Mouse (Mus musculus) midbrain, embryonic 13.5 days (tissue): ENCODE results near the gene Slc26a3. TPM values are rescaled to one million over a fixed set of nuclear protein-coding genes. Genes with fewer than 3 reads are reported as not detected.

Experiments
- ATAC-seq: fragments of 200-750 bp; cut with Nextera tagmentation; 2 replicates; pipeline ENCODE4 v1.8.0; 2017; ENCODE audit warnings: mild to moderate bottlenecking, moderate TSS enrichment, moderate library complexity
- H3K27ac ChIP-seq: fragments of 300-500 bp; sonication (generic); 2 replicates; pipeline ENCODE4 v1.5.1; 2015; ENCODE audit warnings: inconsistent platforms, mild to moderate bottlenecking, moderate library complexity
- H3K27me3 ChIP-seq: fragments of 300-500 bp; sonication (generic); 2 replicates; pipeline ENCODE4 v1.6.1; 2015; ENCODE audit warnings: mild to moderate bottlenecking, inconsistent platforms
- H3K36me3 ChIP-seq: fragments of 300-500 bp; sonication (generic); 2 replicates; pipeline ENCODE4 v1.6.1; 2015; ENCODE audit warnings: mild to moderate bottlenecking, inconsistent platforms
- H3K4me1 ChIP-seq: fragments of 300-500 bp; sonication (generic); replicated peaks from 2 replicates; pipeline ENCODE4 v1.6.1; 2015; ENCODE audit warnings: inconsistent platforms
- H3K4me2 ChIP-seq: fragments of 300-500 bp; sonication (generic); replicated peaks from 2 replicates; pipeline ENCODE4 v1.6.1; 2015; ENCODE audit warnings: moderate library complexity, mild to moderate bottlenecking, inconsistent platforms
- H3K4me3 ChIP-seq: fragments of 300-500 bp; sonication (generic); replicated peaks from 2 replicates; pipeline ENCODE4 v1.5.1; 2015; ENCODE audit warnings: mild to moderate bottlenecking, inconsistent platforms
- H3K9ac ChIP-seq: fragments of 300-500 bp; sonication (generic); replicated peaks from 2 replicates; pipeline ENCODE4 v1.6.1; 2015; ENCODE audit warnings: mild to moderate bottlenecking, inconsistent platforms
- H3K9me3 ChIP-seq: fragments of 300-500 bp; sonication (generic); 2 replicates; pipeline ENCODE4 v1.6.1; 2016; ENCODE audit warnings: mild to moderate bottlenecking, inconsistent platforms
- WGBS: fragments of 180-500 bp; shearing (Covaris S2); methylation state at CpG from one replicate; pipeline ENCODE4 v1.1.7; 2015; 5-methylcytosine and 5-hydroxymethylcytosine counted together
- polyA plus RNA-seq: library from polyadenylated mRNA; unstranded; fragments of >200 nt; fragmentation: Nextera tagmentation; extraction: Ambion mirVana; gene quantifications from 2 replicates; pipeline ENCODE4 v1.2.1, GENCODE M21; 2015

The Slc26a3 gene
- polyA plus RNA-seq, 1 experiment from 2014 or later: not detected

DNA sequence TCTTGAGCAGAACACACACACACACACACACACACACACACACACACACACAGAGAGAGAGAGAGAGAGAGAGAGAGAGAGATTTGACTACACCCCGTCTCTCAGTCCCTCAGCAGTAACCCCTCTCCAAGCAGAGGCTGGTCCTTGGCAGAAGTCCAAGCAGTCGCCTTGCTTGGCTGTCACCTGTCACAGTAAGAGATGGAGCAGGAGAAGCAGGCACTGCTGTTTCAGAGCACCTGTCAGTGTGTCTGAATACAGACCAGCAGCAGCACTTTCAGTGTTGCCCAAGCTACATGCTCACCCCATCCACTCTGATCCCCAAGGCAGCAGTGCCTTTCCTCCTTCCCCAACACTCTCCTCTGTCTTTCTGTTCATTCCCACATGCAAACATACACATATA lies 9.8 kb upstream of the Slc26a3 start:
- 26% methylated on average over 2 of the region's 2 CpGs for WGBS
- Histone ChIP-seq H3K9me3 (no peaks in the 10 kb centered on the region), H3K4me1 (peaks cover 3% of the 10 kb centered on the region), H3K4me3 (no peak overlapping the region), H3K4me2 (no peak overlapping the region), H3K27me3 (no peaks in the 10 kb centered on the region), H3K36me3 (no peaks in the 10 kb centered on the region), H3K9ac (0 out of 2 replicates have a peak overlapping the region, but pooled peaks have one; percentile 23), H3K27ac (no peak overlapping the region)
- ATAC-seq: no peak

DNA sequence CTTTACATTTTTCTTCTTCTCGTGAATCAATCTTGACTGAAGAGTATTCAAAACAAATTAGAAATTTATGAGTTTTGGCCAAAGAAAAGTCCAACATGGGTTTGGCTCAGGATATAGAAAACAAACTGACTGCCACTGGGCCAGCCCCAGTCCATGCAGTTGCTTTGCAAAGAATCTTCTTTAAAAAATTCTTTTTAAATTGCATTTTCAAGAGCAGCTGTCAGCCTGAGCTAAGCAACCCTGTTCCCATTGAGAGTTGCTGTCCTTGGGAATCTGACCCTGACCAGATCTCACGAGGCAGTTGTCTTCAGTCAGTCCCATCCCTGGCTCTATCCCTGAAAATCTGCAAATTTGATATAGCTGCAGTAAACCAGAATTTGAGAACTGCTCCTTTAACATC lies 8.2 kb upstream of the Slc26a3 start:
- H3K9ac ChIP-seq: no peak overlapping the region
- no peaks in the 10 kb centered on the region for H3K36me3 ChIP-seq
- no peak overlapping the region for H3K4me3 ChIP-seq
- H3K4me1 ChIP-seq: no peaks in the 10 kb centered on the region
- ATAC-seq: no peak
- no peak overlapping the region for H3K4me2 ChIP-seq
- WGBS: 65% methylated on average over 2 of the region's 2 CpGs
- no peak overlapping the region for H3K27ac ChIP-seq
- no peaks in the 10 kb centered on the region for H3K27me3 ChIP-seq
- no peaks in the 10 kb centered on the region for H3K9me3 ChIP-seq

DNA sequence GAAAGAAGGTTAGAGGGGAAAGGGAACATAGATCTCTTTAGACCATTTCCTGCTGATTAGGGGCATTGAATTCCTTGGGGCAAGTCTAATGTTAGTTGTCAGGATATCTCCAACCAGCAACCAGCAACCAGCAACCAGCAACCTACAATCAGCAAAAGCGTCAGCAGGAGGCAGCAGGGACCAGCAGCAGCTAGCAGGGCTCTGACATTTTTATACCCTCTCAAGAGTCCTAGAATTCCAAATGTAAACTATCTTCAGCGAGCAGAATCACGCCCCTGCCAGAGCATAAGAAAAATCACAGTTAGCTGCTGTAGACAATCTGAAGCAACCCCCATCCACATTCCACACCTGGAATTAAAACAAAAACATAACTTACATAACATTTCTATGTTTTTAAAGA lies 3.4 kb upstream of the Slc26a3 start:
- H3K27me3 ChIP-seq: no peaks in the 10 kb centered on the region

DNA sequence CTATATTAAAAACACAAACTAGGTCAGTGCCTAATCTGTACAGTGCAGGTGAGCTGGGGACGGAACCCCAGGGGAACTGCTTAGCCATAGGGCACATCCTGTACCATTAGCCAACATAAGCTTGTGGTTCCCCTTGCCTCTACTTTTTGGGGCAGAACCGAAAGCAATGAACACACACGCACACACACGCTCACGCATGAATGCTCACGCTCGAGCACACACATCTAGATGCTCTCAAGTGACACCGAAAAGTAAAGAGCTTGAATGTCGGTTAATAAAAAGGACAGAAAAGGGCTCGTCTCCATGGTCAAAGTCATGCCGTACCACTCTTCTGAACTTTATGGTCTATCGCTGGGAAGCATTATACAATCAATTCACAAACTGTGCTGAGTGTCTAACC lies 1.0 kb downstream of the Slc26a3 start:
- Histone ChIP-seq H3K4me1 (no peaks in the 10 kb centered on the region), H3K4me3 (no peak overlapping the region), H3K9ac (no peak overlapping the region), H3K27ac (no peak overlapping the region), H3K4me2 (no peak overlapping the region), H3K9me3 (no peaks in the 10 kb centered on the region), H3K27me3 (no peaks in the 10 kb centered on the region), H3K36me3 (no peaks in the 10 kb centered on the region)
- ATAC-seq: no peak
- 95% methylated on average over 12 of the region's 12 CpGs for WGBS

More for the DNA sequence above, 3.4 kb upstream of the Slc26a3 start:
- no peak for ATAC-seq
- no peak overlapping the region for H3K9ac ChIP-seq
- H3K4me2 ChIP-seq: no peak overlapping the region
- H3K36me3 ChIP-seq: no peaks in the 10 kb centered on the region
- no peak overlapping the region for H3K4me3 ChIP-seq
- no peaks in the 10 kb centered on the region for H3K4me1 ChIP-seq
- 70% methylated on average over 3 of the region's 3 CpGs for WGBS
- H3K9me3 ChIP-seq: no peaks in the 10 kb centered on the region
- H3K27ac ChIP-seq: no peak overlapping the region

DNA sequence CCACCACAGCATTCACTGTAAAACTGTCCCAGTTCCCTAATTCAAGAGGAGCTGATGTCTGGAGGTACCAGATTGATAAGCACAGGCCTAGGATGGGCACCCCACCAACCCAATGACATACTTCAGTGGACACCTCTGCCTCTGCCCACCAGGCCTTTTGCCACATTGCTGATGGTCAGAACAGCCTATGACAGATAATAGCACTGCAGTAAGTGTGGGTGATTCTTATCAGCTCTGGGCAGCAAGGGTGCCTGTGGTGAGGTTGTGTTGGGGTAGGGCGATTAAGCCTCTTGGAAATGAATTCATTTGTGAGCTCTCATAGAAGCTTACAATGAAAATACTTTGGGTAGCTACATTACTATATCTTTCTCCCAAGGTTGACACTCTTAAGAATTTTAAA lies 5.2 kb downstream of the Slc26a3 start:
- no peaks in the 10 kb centered on the region for H3K27me3 ChIP-seq
- no peak for ATAC-seq
- H3K27ac ChIP-seq: no peak overlapping the region
- H3K4me1 ChIP-seq: no peaks in the 10 kb centered on the region
- H3K4me2 ChIP-seq: no peak overlapping the region
- 90% methylated on average over 1 of the region's 1 CpGs for WGBS
- H3K36me3 ChIP-seq: no peaks in the 10 kb centered on the region
- no peaks in the 10 kb centered on the region for H3K9me3 ChIP-seq
- no peak overlapping the region for H3K9ac ChIP-seq
- H3K4me3 ChIP-seq: no peak overlapping the region

DNA sequence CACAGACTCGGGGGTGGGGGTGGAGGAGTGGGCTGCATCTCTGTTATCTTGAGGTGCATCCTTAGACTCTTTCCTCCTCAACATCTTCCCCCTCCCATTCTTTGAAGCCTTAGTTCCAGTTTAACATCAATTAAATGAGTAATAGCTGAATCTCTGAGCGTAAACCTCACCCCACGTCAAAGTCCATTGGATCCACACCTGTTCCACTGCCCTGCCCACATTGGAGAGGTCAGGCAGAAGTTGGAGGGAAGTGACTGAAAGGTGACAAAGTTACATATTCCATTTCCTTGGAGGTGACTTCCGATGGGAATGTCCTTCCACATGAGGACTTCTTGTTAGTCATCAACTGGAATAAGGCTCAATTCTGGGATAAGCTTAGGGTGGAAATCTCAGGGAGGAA lies 7.0 kb downstream of the Slc26a3 start:
- Histone ChIP-seq H3K4me1 (no peaks in the 10 kb centered on the region), H3K9ac (no peak overlapping the region), H3K27me3 (no peaks in the 10 kb centered on the region), H3K9me3 (no peaks in the 10 kb centered on the region), H3K4me3 (no peak overlapping the region), H3K36me3 (no peaks in the 10 kb centered on the region), H3K27ac (no peak overlapping the region), H3K4me2 (no peak overlapping the region)
- ATAC-seq: no peak
- 91% methylated on average over 4 of the region's 4 CpGs for WGBS

DNA sequence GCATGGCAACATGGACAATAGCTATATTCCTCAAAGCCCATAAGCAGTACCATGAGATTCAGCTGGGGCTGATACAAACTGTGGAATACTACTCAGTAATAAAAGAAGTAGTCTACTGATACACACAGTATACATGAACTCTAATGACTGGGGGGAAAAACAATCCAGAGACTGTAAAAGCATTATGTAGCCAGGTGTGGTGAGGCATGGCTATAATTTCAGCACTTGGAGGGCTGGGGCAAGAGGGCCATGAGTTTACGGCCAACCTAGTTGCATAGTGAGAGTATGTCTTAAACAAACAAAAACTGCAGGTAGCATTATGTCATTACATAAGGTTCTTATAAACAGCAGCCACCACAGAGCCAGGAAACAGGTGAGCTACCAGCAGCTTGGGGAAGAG lies 10.2 kb downstream of the Slc26a3 start:
- H3K27ac ChIP-seq: no peak overlapping the region
- H3K36me3 ChIP-seq: no peaks in the 10 kb centered on the region
- no peak for ATAC-seq
- no peak overlapping the region for H3K4me3 ChIP-seq
- no peak overlapping the region for H3K9ac ChIP-seq
- H3K4me1 ChIP-seq: no peaks in the 10 kb centered on the region
- WGBS: 88% methylated on average over 1 of the region's 1 CpGs
- H3K27me3 ChIP-seq: no peaks in the 10 kb centered on the region
- H3K9me3 ChIP-seq: no peaks in the 10 kb centered on the region
- no peak overlapping the region for H3K4me2 ChIP-seq

DNA sequence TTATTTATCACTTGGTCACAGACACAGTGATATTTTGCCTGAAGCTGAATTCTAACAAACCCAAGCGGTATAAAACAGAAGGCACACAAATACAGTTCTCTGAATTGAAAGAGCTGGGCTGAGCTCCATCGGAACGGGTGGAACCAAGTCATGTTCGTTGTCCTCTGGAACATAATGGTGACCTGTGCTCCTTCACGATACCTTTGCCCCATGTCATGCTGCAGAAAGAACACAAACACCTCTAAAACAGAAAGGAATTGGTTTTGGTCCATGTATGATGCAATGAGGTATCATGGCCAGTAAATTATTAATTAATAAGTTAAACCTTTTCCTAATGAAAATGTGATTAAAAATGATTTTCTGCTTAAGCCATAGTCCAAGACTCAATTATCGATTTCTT lies 11.3 kb downstream of the Slc26a3 start:
- no peak for ATAC-seq
- no peaks in the 10 kb centered on the region for H3K4me1 ChIP-seq
- H3K4me3 ChIP-seq: no peak overlapping the region
- no peaks in the 10 kb centered on the region for H3K36me3 ChIP-seq
- no peaks in the 10 kb centered on the region for H3K9me3 ChIP-seq
- no peak overlapping the region for H3K27ac ChIP-seq
- no peaks in the 10 kb centered on the region for H3K27me3 ChIP-seq
- H3K4me2 ChIP-seq: no peak overlapping the region
- H3K9ac ChIP-seq: no peak overlapping the region
- 87% methylated on average over 6 of the region's 6 CpGs for WGBS

DNA sequence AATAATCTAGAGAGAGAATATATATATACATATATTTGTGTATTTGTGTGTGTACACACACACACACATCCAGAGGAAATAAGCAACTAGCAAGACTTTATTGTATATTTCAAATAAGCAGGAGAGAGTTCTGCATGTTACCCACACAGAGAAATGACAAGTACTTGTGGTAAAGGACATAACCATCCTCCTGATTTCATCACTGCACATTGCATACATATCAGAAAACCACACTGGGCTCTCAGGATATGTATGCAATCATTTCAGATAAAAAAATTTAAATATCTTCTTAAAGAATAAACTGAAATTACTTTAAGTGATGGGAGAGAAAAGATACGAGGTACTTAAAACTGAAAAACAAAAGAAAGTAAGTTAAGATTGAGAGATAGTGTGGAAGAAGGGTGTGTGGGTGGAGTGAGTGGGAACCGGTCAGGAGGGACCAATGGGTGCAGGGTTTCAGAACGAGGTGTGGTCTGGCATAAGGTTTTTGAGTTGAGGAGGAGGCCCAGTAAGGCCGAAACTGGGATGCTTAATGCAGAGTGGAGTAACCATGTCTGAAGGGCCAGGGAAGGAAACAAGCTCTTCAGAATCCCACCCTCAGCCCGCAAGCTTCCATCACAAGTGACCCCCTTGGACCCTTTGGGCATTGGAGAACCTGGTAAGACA lies 14.0 kb downstream of the Slc26a3 start:
- Histone ChIP-seq H3K27me3 (no peaks in the 10 kb centered on the region), H3K9ac (no peak overlapping the region), H3K4me2 (no peak overlapping the region), H3K4me3 (no peak overlapping the region), H3K36me3 (no peaks in the 10 kb centered on the region), H3K27ac (no peak overlapping the region), H3K4me1 (no peaks in the 10 kb centered on the region), H3K9me3 (no peaks in the 10 kb centered on the region)
- 83% methylated on average over 5 of the region's 5 CpGs for WGBS
- ATAC-seq: no peak

DNA sequence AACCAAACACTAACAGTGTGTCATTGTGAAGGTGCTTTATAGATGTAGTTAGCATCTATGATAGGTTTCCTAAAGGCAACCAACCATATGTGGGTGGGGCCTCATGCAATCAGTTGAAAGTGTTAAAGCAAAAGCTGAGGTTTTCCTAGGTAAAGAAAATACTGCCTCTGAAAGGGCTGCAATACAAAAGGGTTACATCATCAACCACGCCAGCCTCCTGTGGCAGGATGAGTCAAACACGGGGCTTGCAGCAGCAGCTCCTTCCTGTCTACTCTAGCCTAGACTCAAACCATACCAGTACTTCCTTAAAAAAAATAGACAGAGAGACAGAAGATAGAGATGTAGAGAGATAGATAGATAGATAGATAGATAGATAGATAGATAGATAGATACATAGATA lies 25.3 kb downstream of the Slc26a3 start:
- Histone ChIP-seq H3K27ac (no peak overlapping the region), H3K9ac (no peak overlapping the region), H3K4me1 (no peaks in the 10 kb centered on the region), H3K4me2 (no peak overlapping the region), H3K4me3 (no peak overlapping the region), H3K36me3 (no peaks in the 10 kb centered on the region), H3K9me3 (no peaks in the 10 kb centered on the region), H3K27me3 (no peaks in the 10 kb centered on the region)
- no peak for ATAC-seq
- 70% methylated on average over 2 of the region's 2 CpGs for WGBS

DNA sequence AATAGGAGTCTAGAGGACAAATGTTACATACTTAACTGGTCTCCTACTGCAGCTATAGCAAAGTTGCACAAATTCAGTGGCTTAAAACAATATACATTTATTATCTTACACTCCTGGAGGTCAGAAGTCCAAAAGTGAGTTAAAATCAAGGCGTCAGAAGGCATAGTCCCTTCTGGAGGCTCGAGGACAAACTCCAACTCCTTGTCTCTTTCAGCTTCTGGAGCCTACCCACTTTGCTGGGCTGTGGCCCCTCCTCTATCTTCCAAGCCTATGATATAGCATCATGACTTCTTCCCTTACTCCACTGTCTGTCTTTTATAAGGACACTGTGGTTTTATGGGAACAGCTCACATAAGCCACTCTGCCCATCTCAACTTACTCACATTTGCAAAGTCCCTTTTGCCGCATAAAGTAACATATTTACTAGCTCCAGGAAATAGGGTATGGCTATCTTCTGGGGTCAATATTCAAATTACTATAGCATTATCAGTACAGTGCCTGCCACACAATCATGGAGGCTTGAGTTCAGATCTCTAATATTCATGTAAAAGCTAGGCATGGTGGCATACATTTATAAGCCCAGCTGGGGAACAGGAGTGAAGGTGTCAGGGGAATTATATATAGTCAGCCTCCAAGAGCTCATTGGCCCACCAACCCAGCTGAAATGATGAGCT lies 31.4 kb downstream of the Slc26a3 start:
- Histone ChIP-seq H3K27me3 (no peaks in the 10 kb centered on the region), H3K9me3 (no peaks in the 10 kb centered on the region), H3K4me3 (no peak overlapping the region), H3K27ac (no peak overlapping the region), H3K9ac (no peak overlapping the region), H3K4me2 (no peak overlapping the region), H3K36me3 (no peaks in the 10 kb centered on the region), H3K4me1 (no peaks in the 10 kb centered on the region)
- 79% methylated on average over 3 of the region's 3 CpGs for WGBS
- no peak for ATAC-seq

DNA sequence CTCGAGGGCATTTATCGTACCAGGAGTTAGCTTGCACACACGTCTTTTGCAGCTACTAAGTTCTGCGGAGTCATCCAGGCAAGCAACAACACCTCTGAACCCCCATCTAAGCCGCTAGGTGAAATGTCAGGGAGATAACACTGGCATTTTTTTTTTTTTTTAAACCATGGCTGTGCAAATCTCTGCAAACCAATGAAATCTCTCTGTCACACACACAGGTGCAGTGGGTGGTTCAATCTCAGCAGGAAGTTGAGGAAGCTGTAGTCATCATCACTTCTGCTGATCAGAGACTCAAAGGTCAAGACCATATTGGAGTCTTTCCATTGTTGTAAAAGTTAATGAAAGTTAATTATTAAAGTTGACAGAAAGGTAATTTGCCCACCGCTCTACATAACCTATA lies 47.1 kb downstream of the Slc26a3 start:
- Histone ChIP-seq H3K4me3 (no peak overlapping the region), H3K9ac (no peak overlapping the region), H3K27ac (no peak overlapping the region), H3K4me1 (no peaks in the 10 kb centered on the region), H3K4me2 (no peak overlapping the region), H3K9me3 (no peaks in the 10 kb centered on the region), H3K36me3 (no peaks in the 10 kb centered on the region), H3K27me3 (no peaks in the 10 kb centered on the region)
- no peak for ATAC-seq
- WGBS: 85% methylated on average over 6 of the region's 6 CpGs

DNA sequence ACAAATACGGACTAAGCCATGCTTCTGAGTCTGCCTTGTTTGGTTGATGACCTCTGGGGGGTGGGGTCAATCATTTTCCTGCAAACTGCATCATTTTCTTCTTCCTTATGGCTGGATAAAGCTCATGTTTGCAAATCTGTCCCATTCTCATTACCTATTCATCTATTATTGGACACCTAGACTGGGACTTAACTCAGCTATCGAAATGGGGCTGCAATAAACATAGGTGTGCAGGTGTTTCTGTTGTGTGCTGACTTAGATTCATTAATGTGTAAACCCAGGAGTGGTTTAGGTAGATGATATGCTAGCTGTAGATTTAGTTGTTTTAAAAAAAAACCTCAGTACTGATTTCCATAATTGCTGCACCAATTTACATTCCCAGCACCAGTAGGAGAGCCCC lies 48.9 kb downstream of the Slc26a3 start:
- H3K4me2 ChIP-seq: no peak overlapping the region
- no peaks in the 10 kb centered on the region for H3K36me3 ChIP-seq
- no peak for ATAC-seq
- no peak overlapping the region for H3K27ac ChIP-seq
- peaks cover 7% of the 10 kb centered on the region for H3K4me1 ChIP-seq
- no peak overlapping the region for H3K4me3 ChIP-seq
- no peaks in the 10 kb centered on the region for H3K9me3 ChIP-seq
- H3K27me3 ChIP-seq: no peaks in the 10 kb centered on the region
- 79% methylated on average over 2 of the region's 2 CpGs for WGBS
- no peak overlapping the region for H3K9ac ChIP-seq
